Mouse (Mus musculus): ENCODE results near the gene 4931440F15Rik.

DNA sequence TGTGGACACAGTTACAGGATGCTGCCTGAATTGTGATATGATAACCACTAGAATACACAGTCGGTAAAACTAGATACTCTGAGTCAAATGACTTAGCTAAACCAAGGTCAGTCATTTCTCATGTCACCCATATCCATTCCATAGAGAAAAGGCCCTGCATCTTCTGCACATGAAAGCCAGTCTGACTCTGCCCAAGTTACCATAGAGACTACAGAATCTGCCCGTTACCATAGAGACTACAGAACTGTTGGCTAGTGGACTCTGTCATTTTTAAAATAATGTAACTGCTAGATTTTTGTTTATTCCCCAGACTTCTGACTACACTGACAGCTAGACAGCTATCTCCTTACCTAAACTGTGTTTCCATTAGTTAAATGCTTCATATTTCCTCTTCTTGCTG lies 2.3 kb upstream of the 4931440F15Rik start:
- TF ChIP-seq CTCF (IDR thresholded peaks at IDR 0.05; ENCODE audit: control insufficient read depth, insufficient read depth, insufficient replicate concordance, low read depth, low read length) (no peak), POLR2A (IDR thresholded peaks at IDR 0.05; ENCODE audit: control insufficient read depth, low read depth, low read length) (no peak)

Measured in testis, adult 2 months (tissue).